Mouse (Mus musculus): ENCODE data around the gene Abcg2. TPM values are rescaled to one million over a fixed set of nuclear protein-coding genes. Genes with fewer than 3 reads are reported as not detected.

The Abcg2 gene
- total RNA-seq, 2 experiments from 2014 or later: 27.9 to 29.7 TPM

Other genes starting within 250 kb of the Abcg2 start
- gene Vmn1r30, start 141.1 kb upstream of the Abcg2 start, total RNA-seq (2015): not detected in 2 replicates
- gene Vmn1r30, start 141.1 kb upstream of the Abcg2 start, total RNA-seq (2017): not detected in 2 replicates
- not detected in 2 replicates for gene Vmn1r31, start 109.2 kb upstream of the Abcg2 start, total RNA-seq (2015)
- gene Vmn1r31, start 109.2 kb upstream of the Abcg2 start, total RNA-seq (2017): not detected in 2 replicates
- gene Herc3, start 246.9 kb downstream of the Abcg2 start, total RNA-seq (2015): 2.6 and 5.2 TPM in 2 replicates
- gene Herc3, start 246.9 kb downstream of the Abcg2 start, total RNA-seq (2017): 4.8 and 6.8 TPM in 2 replicates

Data from megakaryocyte progenitor cell, adult 5-6 weeks (primary cell).